Mouse (Mus musculus) CH12.LX (cell line): ENCODE measurements around the gene Zfp1. TPM values are rescaled to one million over a fixed set of nuclear protein-coding genes. Genes with fewer than 3 reads are reported as not detected.

Experiments used
- DNase-seq: peaks from one replicate; pipeline ENCODE4 v3.0.0-alpha.2; 2013; ENCODE audit errors: extremely low read depth
- H3K27ac ChIP-seq: 2 replicates; pipeline ENCODE4 v1.5.1; 2012; ENCODE audit warnings: low read depth, mild to moderate bottlenecking, control low read depth, moderate library complexity; ENCODE audit not compliant: insufficient read depth
- H3K27me3 ChIP-seq: replicated peaks from 2 replicates; pipeline ENCODE3; 2012; ENCODE audit warnings: inconsistent platforms
- H3K36me3 ChIP-seq, 2 experiments: replicated peaks in 1 of 2; 2 replicates each; pipeline versions ENCODE3 to v1.6.1; 2012; ENCODE audit warnings: inconsistent platforms in 1 of 2, low read length in 1 of 2, mild to moderate bottlenecking in 1 of 2, mixed read lengths in 1 of 2, moderate library complexity in 1 of 2; ENCODE audit not compliant: control insufficient read depth in 1 of 2, insufficient read depth in 1 of 2
- H3K4me1 ChIP-seq, 2 experiments: 2 replicates each; pipeline ENCODE4 v1.6.1; 2012; ENCODE audit warnings: inconsistent platforms in 1 of 2, moderate library complexity in 1 of 2; ENCODE audit not compliant: insufficient read depth in 2 of 2, control insufficient read depth in 1 of 2
- H3K4me2 ChIP-seq: 2 replicates; pipeline ENCODE4 v1.6.1; 2012; ENCODE audit warnings: low read depth, mild to moderate bottlenecking, control low read depth; ENCODE audit not compliant: poor library complexity, insufficient read depth, severe bottlenecking
- H3K4me3 ChIP-seq, 3 experiments: fragments of 150-350 bp in 1 of 3; sonication (generic) in 1 of 3; replicated peaks in 1 of 3; 2 replicates each; pipeline versions ENCODE3 to v1.5.1; 2011 to 2012; ENCODE audit warnings: low read depth in 2 of 3, low read length in 2 of 3, mild to moderate bottlenecking in 2 of 3, moderate library complexity in 2 of 3, control low read depth in 1 of 3, improper control_type of control experiment in 1 of 3, inconsistent platforms in 1 of 3, mixed read lengths in 1 of 3; ENCODE audit not compliant: poor library complexity in 1 of 3
- H3K79me2 ChIP-seq: replicated peaks from 2 replicates; pipeline ENCODE4 v1.6.1; 2012; ENCODE audit warnings: mild to moderate bottlenecking, moderate library complexity; ENCODE audit not compliant: control insufficient read depth, poor library complexity, insufficient read depth, severe bottlenecking; ENCODE audit errors: extremely low read depth
- H3K9ac ChIP-seq: 2 replicates; pipeline ENCODE4 v1.6.1; 2012; ENCODE audit warnings: low read depth, mild to moderate bottlenecking, control low read depth, moderate library complexity; ENCODE audit not compliant: insufficient read depth
- H3K9me3 ChIP-seq: replicated peaks from 2 replicates; pipeline ENCODE3; 2012; ENCODE audit warnings: low read length, inconsistent platforms, mixed read lengths
- BHLHE40 ChIP-seq: IDR thresholded peaks from 2 replicates; pipeline ENCODE4 v1.6.1; 2011; ENCODE audit warnings: mild to moderate bottlenecking, low read depth, low read length, improper control_type of control experiment
- CTCF ChIP-seq, 2 experiments: IDR thresholded peaks in 1 of 2; conservative IDR thresholded peaks in 1 of 2; 2 replicates each; pipeline ENCODE4 v1.5.1; 2011 to 2012; ENCODE audit warnings: low read depth in 2 of 2, low read length in 2 of 2, improper control_type of control experiment in 1 of 2, inconsistent platforms in 1 of 2, mild to moderate bottlenecking in 1 of 2, moderate library complexity in 1 of 2
- E2F4 ChIP-seq: IDR thresholded peaks from 2 replicates; pipeline ENCODE4 v1.6.1; 2011; ENCODE audit warnings: low read depth, low read length, improper control_type of control experiment; ENCODE audit not compliant: insufficient replicate concordance
- ELF1 ChIP-seq: IDR thresholded peaks from 2 replicates; pipeline ENCODE4 v1.6.1; 2014; ENCODE audit warnings: low read depth, mild to moderate bottlenecking, inconsistent platforms, low read length, improper control_type of control experiment
- ETS1 ChIP-seq: conservative IDR thresholded peaks from 2 replicates; pipeline ENCODE4 v1.6.1; 2012; ENCODE audit warnings: low read depth, mild to moderate bottlenecking, inconsistent platforms, low read length, improper control_type of control experiment, moderate library complexity
- GABPA ChIP-seq: IDR thresholded peaks from 2 replicates; pipeline ENCODE4 v1.6.1; 2012; ENCODE audit warnings: low read depth, low read length, improper control_type of control experiment, inconsistent platforms; ENCODE audit not compliant: insufficient replicate concordance
- HCFC1 ChIP-seq: IDR thresholded peaks from 2 replicates; pipeline ENCODE4 v1.6.1; 2012; ENCODE audit warnings: low read depth, mild to moderate bottlenecking, inconsistent platforms, low read length, improper control_type of control experiment
- IRF4 ChIP-seq: IDR thresholded peaks from 2 replicates; pipeline ENCODE4 v1.6.1; 2014; ENCODE audit warnings: low read depth, mild to moderate bottlenecking, inconsistent platforms, low read length, improper control_type of control experiment
- JUND ChIP-seq: conservative IDR thresholded peaks from 2 replicates; pipeline ENCODE4 v1.6.1; 2011; ENCODE audit warnings: low read depth, low read length, improper control_type of control experiment
- MEF2A ChIP-seq: IDR thresholded peaks from 2 replicates; pipeline ENCODE4 v1.6.1; 2014; ENCODE audit warnings: low read depth, mild to moderate bottlenecking, inconsistent platforms, low read length, improper control_type of control experiment, borderline replicate concordance
- MXI1 ChIP-seq: IDR thresholded peaks from 2 replicates; pipeline ENCODE4 v1.6.1; 2011; ENCODE audit warnings: mild to moderate bottlenecking, low read depth, low read length, improper control_type of control experiment
- NELFE ChIP-seq: IDR thresholded peaks from 2 replicates; pipeline ENCODE4 v1.6.1; 2011; ENCODE audit warnings: low read depth, low read length, improper control_type of control experiment
- RCOR1 ChIP-seq: conservative IDR thresholded peaks from 2 replicates; pipeline ENCODE4 v1.6.1; 2012; ENCODE audit warnings: low read depth, mild to moderate bottlenecking, inconsistent platforms, low read length, improper control_type of control experiment
- UBTF ChIP-seq: IDR thresholded peaks from 2 replicates; pipeline ENCODE4 v1.6.1; 2012; ENCODE audit warnings: low read depth, mild to moderate bottlenecking, inconsistent platforms, low read length, improper control_type of control experiment, moderate library complexity
- USF1 ChIP-seq: IDR thresholded peaks from 2 replicates; pipeline ENCODE4 v1.6.1; 2014; ENCODE audit warnings: low read depth, mild to moderate bottlenecking, inconsistent platforms, low read length, improper control_type of control experiment
- ZMIZ1 ChIP-seq: IDR thresholded peaks from 2 replicates; pipeline ENCODE4 v1.6.1; 2012; ENCODE audit warnings: low read depth, mild to moderate bottlenecking, inconsistent platforms, low read length, improper control_type of control experiment
- dilution Hi-C: fragments of 300-500 bp; cut with MboI; formaldehyde crosslinking; loops from 2 replicates; pipeline ENCODE4 v1.14.3; 2020; ENCODE audit warnings: low sequenced_read_pairs; ENCODE audit not compliant: extremely low pct_unique_long_range_greater_than_20kb, extremely low pct_ligation_motif_present
- in situ Hi-C: fragments of 300-500 bp; cut with MboI; formaldehyde crosslinking; loops from 3 replicates; pipeline ENCODE4 v1.14.3; 2019; ENCODE audit warnings: low sequenced_read_pairs, low pct_ligation_motif_present, low pct_unique_long_range_greater_than_20kb, mixed read lengths
- polyA plus RNA-seq: library from polyadenylated mRNA; unstranded; fragments of >175 nt; gene quantifications from 2 replicates; pipeline ENCODE4 v1.2.1, GENCODE M21; 2012; ENCODE audit warnings: low read depth; ENCODE audit not compliant: insufficient read length
- total RNA-seq, 2 experiments: library from RNA; depleted of rRNA; stranded (reverse); fragments of 300-350 nt in 1 of 2; fragments of >200 nt in 1 of 2; gene quantifications; 2 replicates each; pipeline ENCODE4 v1.2.3; 2012 to 2014

Gene Zfp1
- total and polyA plus RNA-seq, 3 experiments: 9.2 to 16.7 (median 14.5) TPM

DNA sequence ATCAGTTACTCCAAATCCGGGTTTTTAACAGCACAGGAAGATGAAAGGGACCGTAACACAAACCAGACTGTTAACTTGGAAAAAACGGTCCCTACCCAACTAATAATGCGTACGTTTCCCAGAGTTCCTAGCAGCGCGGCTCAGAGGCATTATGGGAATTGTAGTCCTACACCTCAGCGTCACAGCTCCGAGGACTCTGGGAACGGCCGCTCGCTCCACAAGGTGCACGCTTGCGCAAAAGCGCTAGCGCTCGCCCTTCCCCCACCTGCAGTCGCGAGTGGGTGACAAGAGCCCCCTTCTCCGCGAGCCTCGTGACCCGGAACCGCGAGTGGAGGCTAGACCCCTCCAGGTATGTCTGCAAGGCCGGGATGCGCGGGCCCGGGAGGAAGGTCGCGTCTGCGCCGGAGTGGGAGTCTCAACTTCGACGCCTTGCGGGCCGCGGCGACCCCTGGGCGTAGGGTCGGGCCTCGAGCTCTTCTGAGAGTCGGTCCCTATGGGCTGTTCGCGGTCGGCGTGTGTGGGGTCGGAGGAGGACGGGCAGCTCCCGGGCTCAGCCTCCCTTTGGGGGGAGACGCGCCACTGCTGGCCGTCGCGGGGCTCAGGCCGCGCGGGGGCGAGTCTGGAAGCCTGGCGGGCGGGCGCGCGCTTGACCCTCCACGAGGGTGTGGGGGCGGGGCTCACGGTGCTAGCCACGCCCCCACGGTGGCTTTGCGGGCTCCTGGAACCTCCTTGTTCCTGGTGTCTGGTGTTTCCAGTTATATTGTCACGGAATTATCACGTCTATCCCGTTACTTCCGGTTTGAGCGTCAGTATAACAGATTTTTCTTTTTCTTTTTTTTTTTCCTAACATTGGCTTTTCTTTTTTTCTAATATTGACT lies at the start of gene Zfp1 (continued):
- peak; percentile 59 for TF ChIP-seq MXI1

DNA sequence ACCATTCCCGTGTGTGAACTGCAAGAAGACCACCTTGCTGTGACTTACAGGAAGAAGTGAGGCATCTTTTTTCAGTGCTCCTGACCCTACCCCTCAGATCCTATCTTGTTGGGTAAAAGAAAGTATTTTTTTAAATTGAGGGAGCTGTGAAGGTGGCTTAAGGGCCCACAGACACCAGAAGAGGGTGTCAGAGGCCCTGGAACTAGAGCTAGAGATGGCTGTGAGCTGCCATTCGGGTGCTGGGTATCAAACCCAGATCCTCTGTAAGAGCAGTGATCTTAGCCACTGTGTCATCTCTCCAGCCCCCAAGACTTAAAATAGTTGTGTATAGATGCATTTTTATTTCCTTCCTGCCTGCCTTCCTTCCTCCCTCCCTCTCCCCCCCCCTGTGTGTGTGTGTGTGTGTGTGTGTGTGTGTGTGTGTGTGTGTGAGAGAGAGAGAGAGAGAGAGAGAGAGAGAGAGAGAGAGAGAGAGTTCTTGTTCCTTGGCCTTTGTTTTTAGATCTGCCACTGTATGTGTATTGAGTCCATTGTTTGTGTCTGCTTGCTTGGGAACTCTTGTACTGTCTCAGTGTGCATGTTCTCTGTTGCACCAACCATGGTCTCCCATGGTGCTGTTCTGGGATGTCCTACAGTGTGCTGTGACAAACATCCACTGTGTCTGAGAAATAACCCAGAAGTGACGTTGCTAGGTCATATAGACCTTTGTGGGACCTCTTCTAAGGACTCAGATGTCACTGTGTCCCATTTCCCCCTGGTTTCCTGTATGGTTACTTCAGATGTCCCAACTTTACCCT lies 49.0 kb upstream of the Zfp1 start:
- Histone ChIP-seq H3K9me3 (no peaks in the 10 kb centered on the region), H3K9ac (no peak overlapping the region), H3K4me2 (no peak overlapping the region), H3K79me2 (no peaks in the 10 kb centered on the region), H3K27me3 (no peaks in the 10 kb centered on the region), H3K27ac (no peak overlapping the region), H3K4me1 (peaks cover 0 to 13% of the 10 kb centered on the region in 2 experiments; a peak in 2 of 4 replicates), H3K36me3 (peaks cover 0 to 21% of the 10 kb centered on the region in 2 experiments), H3K4me3 (no peak overlapping the region)
- dilution Hi-C loops: no loop called here
- no peak for DNase-seq
- TF ChIP-seq NELFE (no peak), CTCF (conservative IDR thresholded peaks at IDR 0.05 in 1 of 2, IDR thresholded peaks at IDR 0.05 in 1 of 2; ENCODE audit: low read depth in 2 of 2, low read length in 2 of 2) (no peak), HCFC1 (no peak), E2F4 (no peak), JUND (no peak), BHLHE40 (no peak), MEF2A (no peak), USF1 (no peak), ETS1 (no peak), UBTF (no peak), ZMIZ1 (no peak)
- in situ Hi-C loops: no loop called here

DNA sequence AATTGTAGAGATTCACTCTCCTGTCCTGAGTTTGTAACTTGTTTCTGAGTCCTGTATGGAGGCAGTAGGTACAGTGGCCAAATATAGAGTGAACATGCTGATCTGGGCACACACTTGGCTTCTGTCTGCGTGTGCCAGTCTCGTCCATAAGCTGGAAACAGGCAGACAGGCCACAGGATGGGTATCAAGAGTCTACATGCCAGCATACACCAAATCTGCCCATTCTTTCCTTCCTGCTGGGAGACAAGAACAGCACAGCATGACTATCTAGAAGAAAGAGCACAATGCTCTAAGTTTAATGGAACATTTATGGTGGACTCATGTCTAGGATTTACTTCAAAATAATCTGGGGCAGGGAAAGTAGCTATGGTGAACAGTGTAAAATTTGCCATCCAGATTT lies 48.2 kb upstream of the Zfp1 start:
- Histone ChIP-seq H3K4me1 (peaks cover 0 to 11% of the 10 kb centered on the region in 2 experiments; a peak in 2 of 4 replicates), H3K27me3 (no peaks in the 10 kb centered on the region)

More for the DNA sequence above, 48.2 kb upstream of the Zfp1 start:
- H3K79me2 ChIP-seq: no peaks in the 10 kb centered on the region
- peaks cover 0 to 23% of the 10 kb centered on the region in 2 experiments for H3K36me3 ChIP-seq
- H3K4me3 ChIP-seq: no peak overlapping the region
- no peaks in the 10 kb centered on the region for H3K9me3 ChIP-seq
- H3K4me2 ChIP-seq: no peak overlapping the region
- in situ Hi-C loops: no loop called here
- no peak for TF ChIP-seq ETS1
- TF ChIP-seq GABPA: no peak
- no peak for TF ChIP-seq IRF4
- no peak for TF ChIP-seq NELFE
- no peak for TF ChIP-seq RCOR1
- TF ChIP-seq E2F4: no peak
- no peak for TF ChIP-seq ELF1
- TF ChIP-seq, all 38 proteins: peak for 0
- DNase-seq: no peak
- dilution Hi-C loops: no loop called here
- Histone ChIP-seq H3K27ac (no peak overlapping the region), H3K9ac (no peak overlapping the region)
